Mouse (Mus musculus) layer of hippocampus, adult 8-10 months (tissue): Measurements from ENCODE around the gene Tfeb. TPM values are rescaled to one million over a fixed set of nuclear protein-coding genes. Genes with fewer than 3 reads are reported as not detected.

Experiments used
- DNase-seq, 2 experiments: peaks; one replicate each; pipeline ENCODE4 v3.0.0; 2022; ENCODE audit warnings: low spot score in 2 of 2
- total RNA-seq, 4 experiments: library from RNA; stranded (reverse); gene quantifications; 2 replicates each; pipeline ENCODE4 v1.2.4; 2022

Gene Tfeb
- total RNA-seq, 4 experiments from 2014 or later, result 13.4 to 18.5 (median 17.6) TPM

GRCm38 (mm10) chr17:47711883-47712282 lies 24.9 kb upstream of the Tfeb start:
- no peak for DNase-seq

- no peak for DNase-seq
Measured at GRCm38 (mm10) chr17:47712889-47713571, 23.8 kb upstream of the Tfeb start.

- DNase-seq, result no peak
Measured at GRCm38 (mm10) chr17:47715037-47715436, 21.8 kb upstream of the Tfeb start.

DNA sequence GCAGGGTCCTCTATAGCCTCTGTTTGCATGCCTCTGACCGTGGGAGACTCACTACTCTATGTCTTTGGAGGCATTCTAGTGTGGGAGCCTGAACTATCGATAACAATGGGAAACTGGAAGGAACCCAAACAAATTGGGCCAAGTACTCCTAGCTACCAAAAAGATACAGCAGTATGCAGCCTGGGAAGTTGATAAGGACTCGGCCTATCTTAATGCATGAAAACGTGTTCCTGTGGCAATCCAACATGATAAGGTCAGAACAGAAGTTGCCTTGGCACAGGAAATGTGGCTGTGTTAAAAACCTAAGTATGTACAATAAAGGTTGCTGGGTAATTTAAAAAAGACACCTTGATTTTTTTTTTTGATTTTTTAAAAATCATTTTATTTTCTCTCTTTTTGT lies 15.6 kb upstream of the Tfeb start:
- DNase-seq, result no peak

GRCm38 (mm10) chr17:47726566-47726965 lies 10.3 kb upstream of the Tfeb start, which contains the start of gene Pgc:
TSS of gene Pgc (plus strand) at chr17:47726842.
- no peak for DNase-seq

GRCm38 (mm10) chr17:47730633-47731575 lies 5.9 kb upstream of the Tfeb start:
- no peak for DNase-seq

DNA sequence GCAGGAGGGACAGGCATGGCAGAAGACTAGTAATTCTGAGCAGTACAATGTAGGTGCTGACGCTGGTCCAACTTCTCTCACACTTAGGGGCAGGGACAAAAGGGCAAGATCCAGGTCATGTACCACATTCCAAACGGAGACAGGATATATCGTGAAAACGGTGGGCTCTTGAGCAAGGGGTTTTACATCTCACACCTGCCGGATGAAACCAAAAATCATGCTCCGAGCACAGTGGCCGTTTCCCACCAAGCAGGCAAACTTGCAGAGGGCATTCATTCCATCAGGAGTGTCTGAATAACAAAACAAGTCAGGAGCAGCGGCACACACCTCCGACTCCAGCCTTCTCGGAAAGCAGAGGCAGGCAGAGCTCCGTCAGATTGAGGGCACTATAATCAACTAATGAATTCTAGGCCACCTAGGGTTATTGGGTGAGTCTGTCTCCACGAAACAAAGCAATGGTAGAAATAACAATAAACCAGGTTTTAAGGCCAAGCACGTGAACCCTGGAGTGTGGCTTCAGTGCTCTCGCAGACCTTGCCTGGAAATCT lies 1.2 kb upstream of the Tfeb start:
- DNase-seq, result no peak

- peak; percentile 74 to 82 for DNase-seq
Measured at GRCm38 (mm10) chr17:47737271-47738065, 638 bp downstream of the Tfeb start.

- DNase-seq, result no peak
Measured at GRCm38 (mm10) chr17:47738066-47738878, 1.4 kb downstream of the Tfeb start.

DNA sequence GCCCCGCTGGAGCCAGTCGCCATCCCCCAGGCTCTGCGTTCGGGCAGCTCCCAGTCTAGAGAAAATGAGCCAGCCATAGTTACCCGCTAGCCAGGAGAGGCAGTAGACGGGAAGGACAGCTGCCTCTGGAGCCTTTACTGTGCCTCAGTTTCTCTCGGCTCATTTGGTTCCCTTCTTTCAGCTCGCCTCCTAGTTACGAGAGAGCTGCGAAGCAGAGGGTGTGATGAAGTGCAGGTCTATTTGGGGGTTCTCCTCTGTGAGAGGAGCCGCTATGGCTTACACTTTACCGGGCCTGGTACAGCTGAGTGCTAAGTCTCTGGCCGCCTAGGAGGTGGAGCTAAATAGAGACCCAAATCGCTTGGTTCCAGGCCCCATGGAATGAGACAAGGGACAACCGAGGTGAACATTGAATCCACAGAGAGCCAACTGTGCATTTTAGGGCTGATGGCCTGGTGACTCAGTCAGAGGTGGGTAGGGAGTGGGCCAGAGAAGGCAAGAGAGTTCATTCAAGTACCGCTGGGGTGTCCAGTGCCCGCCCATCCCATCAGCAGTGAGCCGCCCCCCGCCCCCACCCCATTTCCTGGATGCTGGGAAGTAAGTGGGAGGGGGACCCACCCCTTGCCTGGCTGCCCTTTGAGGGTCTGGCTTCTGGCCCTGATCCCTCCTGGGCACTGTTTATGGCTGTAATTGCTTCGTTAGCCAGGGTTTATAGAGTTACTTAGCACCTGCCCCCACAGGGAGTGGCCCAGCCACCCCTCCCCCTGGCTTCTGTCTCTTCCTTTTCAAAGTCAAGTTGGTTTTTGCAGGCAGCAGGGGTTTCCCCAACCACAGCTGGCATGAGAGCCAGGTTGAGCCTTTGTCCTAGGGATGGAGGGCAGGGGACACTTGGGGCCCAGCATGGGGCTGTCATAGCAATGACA lies 2.3 kb downstream of the Tfeb start:
- DNase-seq, result no peak

- DNase-seq, result no peak
Measured at GRCm38 (mm10) chr17:47740186-47740585, 3.4 kb downstream of the Tfeb start.

GRCm38 (mm10) chr17:47742991-47743734 lies 6.3 kb downstream of the Tfeb start:
- DNase-seq, result no peak

- no peak for DNase-seq
Measured at GRCm38 (mm10) chr17:47744086-47744485, 7.3 kb downstream of the Tfeb start.

DNA sequence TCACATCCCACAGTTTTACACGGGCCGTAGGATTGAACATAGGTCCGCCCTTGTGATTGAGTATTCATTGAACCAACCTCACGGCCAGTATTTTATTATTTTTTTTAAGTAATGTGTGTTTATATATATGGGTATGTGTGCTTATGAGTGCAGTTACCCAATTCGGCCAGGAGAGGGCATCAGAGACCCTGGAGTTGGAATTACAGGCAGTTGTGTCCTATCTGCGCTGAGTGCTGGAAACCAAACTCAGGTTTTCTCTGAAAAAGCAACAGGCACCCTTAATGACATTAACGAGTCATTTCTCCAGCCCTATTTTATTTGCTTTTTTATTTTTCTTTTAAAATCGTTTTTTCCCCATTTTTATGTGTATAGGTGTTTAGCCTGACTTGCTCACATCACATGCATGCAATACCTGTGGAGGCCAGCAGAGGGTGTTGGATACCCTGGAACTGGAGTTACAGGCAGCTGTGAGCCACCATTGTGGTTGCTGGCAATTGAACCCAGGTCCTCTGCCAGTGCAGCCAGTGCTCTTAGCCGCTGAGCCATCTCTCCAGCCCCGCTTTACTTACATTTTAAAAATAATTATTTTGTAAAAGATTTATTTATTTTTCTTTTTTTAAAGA lies 8.0 kb downstream of the Tfeb start:
- no peak for DNase-seq

DNA sequence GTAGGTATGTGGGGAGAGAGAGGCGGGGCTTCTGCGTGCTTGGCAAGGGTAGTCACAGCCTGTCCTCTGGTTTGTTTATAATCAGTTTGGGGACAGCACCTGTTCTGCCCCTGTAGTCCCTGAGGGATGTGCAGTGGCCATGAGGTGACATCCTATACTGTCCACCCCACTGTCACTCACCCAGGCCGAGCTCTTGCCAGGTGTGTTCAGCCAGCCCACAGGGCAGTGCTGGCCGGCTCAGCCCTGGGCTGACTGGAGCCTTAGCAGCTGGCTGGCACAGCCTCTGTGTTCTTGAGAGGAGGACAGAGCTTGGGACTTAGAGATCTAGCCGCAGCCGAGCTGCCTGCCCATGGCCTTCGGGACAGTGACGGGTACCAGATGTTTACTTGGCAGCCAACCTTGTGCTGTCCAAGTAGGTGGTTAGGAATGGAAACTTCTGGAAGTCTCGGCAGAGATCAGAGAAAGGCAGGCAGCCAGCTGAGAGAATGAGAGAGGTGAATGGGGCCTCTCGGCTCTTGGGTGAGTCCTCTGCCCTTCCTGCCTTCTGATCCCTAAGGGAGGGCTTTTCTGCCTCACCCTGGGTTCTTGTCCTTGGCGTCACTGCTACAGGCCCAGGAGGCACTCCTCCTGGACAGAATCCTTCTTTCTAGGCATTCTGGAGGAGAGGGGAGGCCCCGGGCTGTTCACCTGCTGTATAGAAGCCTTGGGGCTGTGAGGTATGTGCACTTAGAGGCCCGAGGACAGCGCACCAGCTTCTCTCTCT lies 12.1 kb downstream of the Tfeb start:
- no peak for DNase-seq

DNA sequence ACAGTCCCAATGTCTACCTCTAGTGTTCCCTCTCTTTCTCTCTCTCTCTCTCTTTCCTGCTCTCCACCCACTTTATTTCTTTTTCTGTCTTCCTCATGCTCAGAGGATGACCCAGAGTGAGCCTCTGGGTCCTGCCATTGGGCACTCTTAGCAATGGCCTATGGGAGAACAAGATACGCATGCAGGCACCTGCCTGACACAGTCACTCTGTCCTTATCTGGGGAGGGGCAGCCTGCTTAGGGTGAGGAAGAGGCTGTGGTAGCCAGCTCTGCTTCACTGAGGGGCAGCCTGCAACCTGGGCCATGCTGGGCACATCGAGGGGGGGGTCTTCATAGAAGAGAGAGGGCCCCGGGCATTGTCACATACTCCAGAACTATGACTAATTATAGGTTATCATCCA lies 12.8 kb downstream of the Tfeb start:
- no peak for DNase-seq

DNA sequence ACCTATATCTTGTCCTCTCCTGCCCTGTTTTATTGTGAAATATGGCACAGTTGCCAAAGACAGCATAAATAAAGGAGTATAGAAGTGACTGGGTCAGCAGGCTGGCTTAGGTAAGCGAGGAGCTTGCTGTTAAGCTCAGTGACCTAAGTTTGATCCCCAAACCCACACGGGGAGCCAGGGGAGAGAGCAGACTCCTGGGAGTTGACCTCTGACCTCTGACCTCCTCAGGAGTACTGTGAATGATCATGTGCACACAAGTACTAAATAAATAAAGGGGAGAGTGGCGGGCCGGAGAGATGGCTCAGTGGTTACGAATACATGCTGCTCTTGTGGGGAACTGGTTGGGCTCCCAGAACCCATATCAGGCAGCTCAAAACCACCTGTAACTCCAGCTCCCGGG lies 13.3 kb downstream of the Tfeb start:
- no peak for DNase-seq

DNA sequence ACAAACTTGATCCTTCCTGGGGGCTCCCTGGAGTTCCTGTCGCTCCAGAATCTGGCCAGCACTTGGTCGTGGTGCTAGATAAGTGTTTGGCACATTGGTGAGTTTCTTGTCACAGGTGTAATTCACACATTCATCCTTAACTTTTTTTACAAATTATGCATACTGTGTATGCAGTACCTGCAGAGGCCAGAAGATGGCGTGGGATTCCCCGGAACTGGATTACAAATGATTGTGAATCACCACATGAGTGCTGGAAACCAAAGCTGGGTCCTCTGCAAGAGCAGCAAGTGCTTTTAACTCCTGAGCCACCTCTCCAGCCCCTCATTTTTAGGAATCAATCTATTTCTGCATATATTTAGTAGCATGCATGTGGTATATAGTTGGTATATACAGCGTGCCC lies 15.0 kb downstream of the Tfeb start:
- DNase-seq, result no peak
